Mouse (Mus musculus): Measurements from ENCODE around the gene Atp8b4.

DNA sequence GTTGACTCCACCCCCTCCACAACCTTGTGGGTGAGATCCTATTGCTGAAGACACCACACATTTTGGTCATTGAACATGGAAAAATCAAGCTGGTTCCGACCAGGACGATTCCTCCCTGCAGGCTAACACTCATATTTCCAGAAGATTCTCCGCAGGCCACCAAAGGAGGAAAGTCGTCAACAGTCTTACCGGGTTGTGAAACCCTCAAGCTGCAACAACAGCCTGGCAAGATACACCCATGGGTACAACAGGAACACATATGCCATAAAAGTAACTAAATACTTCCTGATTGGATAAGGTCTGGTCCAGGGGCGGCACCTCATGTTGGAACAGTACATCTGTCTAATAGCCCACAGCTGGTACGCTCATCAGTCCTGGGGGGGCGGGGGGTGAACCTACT lies 159.0 kb downstream of the Atp8b4 start:
- no peak for TF ChIP-seq CTCF (IDR thresholded peaks at IDR 0.05; ENCODE audit: insufficient read depth, low read length)
- no peak for TF ChIP-seq POLR2A (IDR thresholded peaks at IDR 0.05; ENCODE audit: borderline replicate concordance, extremely low read depth, low read depth, low read length)
